Mouse (Mus musculus) stomach, embryonic 16.5 days (tissue): ENCODE measurements at regions not wholly inside any gene's neighbourhood (a gene's known extent, or its start where the extent isn't known, plus 50 kb on each side); places are given as distances from the start of the nearest gene placed in this dataset.
A peak's percentile ranks its signal among the peaks of the same experiment; 100 is the strongest.
"Not testable (repeated sequence)": the region's sequence is repeated elsewhere in the genome, so short reads cannot be mapped to it uniquely, and the experiment has no call there.

Source experiments
- ATAC-seq: fragments of 200-750 bp; cut with Nextera tagmentation; 2 replicates; pipeline ENCODE4 v1.8.0; 2017; ENCODE audit warnings: moderate number of reproducible peaks, moderate TSS enrichment; ENCODE audit not compliant: insufficient read depth, low FRiP score
- H3K27ac ChIP-seq: fragments of 300-500 bp; sonication (generic); 2 replicates; pipeline ENCODE4 v1.5.1; 2014; ENCODE audit warnings: low read length
- H3K27me3 ChIP-seq: fragments of 300-500 bp; sonication (generic); 2 replicates; pipeline ENCODE4 v1.6.1; 2014; ENCODE audit warnings: low read length, control low read depth, mixed read lengths; ENCODE audit not compliant: control insufficient read depth, insufficient read depth
- H3K36me3 ChIP-seq: fragments of 300-500 bp; sonication (generic); 2 replicates; pipeline ENCODE4 v1.6.1; 2014; ENCODE audit warnings: low read length; ENCODE audit not compliant: control insufficient read depth, insufficient read depth
- H3K4me1 ChIP-seq: fragments of 300-500 bp; sonication (generic); 2 replicates; pipeline ENCODE4 v1.6.1; 2014; ENCODE audit warnings: low read length, control low read depth, mixed read lengths; ENCODE audit not compliant: control insufficient read depth, insufficient read depth
- H3K4me2 ChIP-seq: fragments of 300-500 bp; sonication (generic); 2 replicates; pipeline ENCODE4 v1.6.1; 2014; ENCODE audit warnings: low read depth, low read length, mixed read lengths
- H3K4me3 ChIP-seq: fragments of 300-500 bp; sonication (generic); replicated peaks from 2 replicates; pipeline ENCODE4 v1.5.1; 2014; ENCODE audit warnings: mild to moderate bottlenecking, low read length
- H3K9ac ChIP-seq: fragments of 300-500 bp; sonication (generic); 2 replicates; pipeline ENCODE4 v1.6.1; 2014; ENCODE audit warnings: low read length
- H3K9me3 ChIP-seq: fragments of 300-500 bp; sonication (generic); replicated peaks from 2 replicates; pipeline ENCODE4 v1.6.1; 2016; ENCODE audit warnings: low read length, control low read depth; ENCODE audit not compliant: control insufficient read depth
- WGBS: fragments of 180-500 bp; shearing (Covaris S2); extraction: QIAGEN DNeasy Blood & Tissue Kit; methylation state at CpG from one replicate; pipeline ENCODE4 v1.1.7; 2014; 5-methylcytosine and 5-hydroxymethylcytosine counted together

DNA sequence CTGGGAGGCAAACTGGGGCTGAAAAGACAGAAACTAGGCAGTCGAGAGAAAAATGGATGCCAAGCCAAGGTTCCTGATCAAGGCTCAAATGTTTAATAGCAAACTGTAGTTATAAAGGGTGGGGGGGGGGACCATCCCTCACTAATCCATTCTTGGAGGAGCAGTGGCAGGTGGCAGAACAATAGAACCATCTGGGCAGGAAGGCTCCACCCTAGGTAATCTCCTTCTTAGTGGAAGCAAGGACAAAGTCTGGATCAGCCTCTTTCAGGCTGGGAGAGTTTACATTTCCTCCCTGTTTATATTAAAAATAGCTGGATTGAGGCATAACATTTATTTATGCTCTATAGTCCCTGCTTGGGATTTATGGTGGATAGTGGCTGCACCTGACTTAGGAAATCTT is 180.8 kb downstream of the Cdh9 start:
- Histone ChIP-seq H3K9me3 (no peaks in the 10 kb centered on the region), H3K4me2 (no peak overlapping the region), H3K4me1 (no peaks in the 10 kb centered on the region), H3K27me3 (no peaks in the 10 kb centered on the region), H3K36me3 (no peaks in the 10 kb centered on the region), H3K9ac (no peak overlapping the region), H3K27ac (no peak overlapping the region), H3K4me3 (no peak overlapping the region)
- WGBS, result 86% methylated on average over 1 of the region's 1 CpGs
- ATAC-seq, result no peak

DNA sequence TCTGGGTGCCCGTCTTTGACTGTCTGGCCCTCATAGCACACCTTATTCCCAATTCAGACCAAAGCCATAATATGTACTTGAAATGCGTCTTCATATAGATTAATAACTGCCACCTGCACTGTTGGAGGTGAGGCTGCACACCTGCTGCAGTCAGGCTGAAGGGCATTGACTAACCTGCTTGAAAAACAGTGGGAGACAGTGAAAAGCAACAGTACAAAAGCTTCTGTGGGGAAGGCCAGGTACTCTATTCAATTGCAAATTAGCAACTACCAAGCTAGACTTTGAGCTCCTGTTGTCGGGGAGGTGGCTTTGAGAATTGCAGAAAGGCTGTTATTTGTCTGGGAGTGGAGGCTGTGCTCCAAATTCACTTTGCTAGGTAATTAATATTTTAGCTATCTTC is 181.4 kb downstream of the Cdh9 start:
- not testable (repeated sequence) for ATAC-seq, H3K9ac ChIP-seq, H3K27me3 ChIP-seq, H3K4me2 ChIP-seq, H3K4me1 ChIP-seq, H3K4me3 ChIP-seq, H3K27ac ChIP-seq, H3K9me3 ChIP-seq, H3K36me3 ChIP-seq
- WGBS, result 83% methylated on average over 3 of the region's 3 CpGs

- Histone ChIP-seq H3K4me3 (no peak overlapping the region), H3K36me3 (no peaks in the 10 kb centered on the region), H3K27ac (no peak overlapping the region), H3K9ac (no peak overlapping the region), H3K4me1 (no peaks in the 10 kb centered on the region), H3K27me3 (no peaks in the 10 kb centered on the region), H3K9me3 (no peaks in the 10 kb centered on the region), H3K4me2 (no peak overlapping the region)
- 60% methylated on average over 2 of the region's 2 CpGs for WGBS
- 0 out of 2 replicates have a peak, but pooled peaks have one; percentile 21 for ATAC-seq
Observed at GRCm38 (mm10) chr15:16914966-16915569, 186.5 kb downstream of the Cdh9 start.

DNA sequence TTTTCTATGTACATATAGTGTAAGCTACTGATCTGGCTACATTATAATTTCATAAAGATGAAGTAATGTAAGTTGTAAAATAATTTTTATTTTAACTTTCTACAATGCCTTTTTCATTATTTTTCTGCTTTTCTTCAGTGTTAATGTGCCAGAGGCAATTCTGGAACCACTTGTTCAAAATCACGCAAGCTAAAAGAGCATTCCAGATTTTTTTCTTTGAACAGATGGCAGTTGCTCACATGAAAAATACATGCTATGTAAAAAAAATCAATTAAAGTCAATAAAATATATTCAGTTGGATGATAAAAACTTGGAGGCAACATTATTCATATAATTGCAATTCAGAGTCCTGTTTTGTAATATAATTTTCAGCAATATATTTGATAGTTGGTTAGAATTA is 194.7 kb downstream of the Cdh9 start:
- Histone ChIP-seq H3K4me3 (no peak overlapping the region), H3K9me3 (no peaks in the 10 kb centered on the region), H3K4me2 (no peak overlapping the region), H3K36me3 (no peaks in the 10 kb centered on the region), H3K4me1 (no peaks in the 10 kb centered on the region), H3K9ac (no peak overlapping the region), H3K27ac (no peak overlapping the region), H3K27me3 (no peaks in the 10 kb centered on the region)
- no peak for ATAC-seq
- WGBS, result 86% methylated on average over 1 of the region's 1 CpGs

DNA sequence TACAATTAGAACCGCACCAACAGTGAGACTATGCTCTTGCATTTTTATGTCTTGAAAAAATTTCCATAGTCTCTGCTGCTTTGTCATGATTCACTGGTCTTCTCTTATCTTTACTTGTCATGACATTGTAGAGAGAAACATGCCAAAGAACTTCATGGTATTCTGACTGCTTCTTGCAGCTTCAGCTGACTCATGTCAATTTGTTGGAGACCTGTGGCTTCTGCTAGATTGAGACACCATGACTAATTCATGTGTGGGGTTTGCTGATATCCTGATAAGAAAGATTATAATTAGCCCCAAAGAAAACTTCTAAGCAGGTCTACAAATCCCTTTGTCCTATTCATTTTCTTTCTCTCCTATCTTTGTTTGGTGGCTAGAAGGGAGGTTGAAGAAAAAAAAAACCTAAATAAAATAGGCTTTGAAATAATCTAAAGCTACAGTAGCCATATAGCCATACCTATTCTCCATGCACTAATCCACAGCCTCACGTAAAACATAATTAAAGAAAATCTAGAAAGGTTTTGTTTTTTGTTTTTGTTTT is 204.7 kb downstream of the Cdh9 start:
- no peak overlapping the region for H3K4me2 ChIP-seq
- H3K27ac ChIP-seq, result no peak overlapping the region
- H3K9me3 ChIP-seq, result no peaks in the 10 kb centered on the region
- ATAC-seq, result no peak
- no peak overlapping the region for H3K4me3 ChIP-seq
- no peaks in the 10 kb centered on the region for H3K4me1 ChIP-seq
- H3K9ac ChIP-seq, result no peak overlapping the region
- WGBS, result 84% methylated on average over 2 of the region's 2 CpGs
- H3K36me3 ChIP-seq, result no peaks in the 10 kb centered on the region
- H3K27me3 ChIP-seq, result no peaks in the 10 kb centered on the region

DNA sequence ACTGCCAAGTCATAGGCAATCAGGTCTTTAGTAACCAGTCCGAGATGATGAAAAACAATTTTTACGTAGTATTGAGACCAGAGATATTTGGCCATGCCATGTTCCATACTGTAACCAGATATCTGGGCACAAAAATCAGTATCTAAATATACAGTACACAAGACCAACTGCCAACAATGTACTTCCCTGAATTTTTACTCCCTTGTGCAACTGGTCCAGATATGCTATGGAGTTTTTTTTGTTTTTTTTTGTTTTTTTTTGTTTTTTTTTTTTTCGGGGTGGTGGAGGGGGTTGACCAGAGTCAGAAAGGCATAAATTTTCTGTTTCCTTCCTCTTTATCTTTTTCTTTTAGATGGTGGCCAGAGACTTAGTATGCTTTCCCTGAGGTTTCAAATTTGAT is 205.9 kb downstream of the Cdh9 start:
- ATAC-seq, result no peak
- no peaks in the 10 kb centered on the region for H3K36me3 ChIP-seq
- WGBS, result 84% methylated on average over 3 of the region's 3 CpGs

GRCm38 (mm10) chr15:16975821-16976220 is 247.3 kb downstream of the Cdh9 start:
- H3K36me3 ChIP-seq, H3K9me3 ChIP-seq, H3K4me1 ChIP-seq, H3K27ac ChIP-seq, H3K4me2 ChIP-seq, H3K4me3 ChIP-seq, ATAC-seq, H3K27me3 ChIP-seq, H3K9ac ChIP-seq: not testable (repeated sequence)
- WGBS, result 82% methylated on average over 4 of the region's 4 CpGs

More for the DNA sequence above, 205.9 kb downstream of the Cdh9 start:
- Histone ChIP-seq H3K9me3 (no peaks in the 10 kb centered on the region), H3K4me3 (no peak overlapping the region), H3K4me1 (no peaks in the 10 kb centered on the region), H3K27ac (no peak overlapping the region), H3K9ac (no peak overlapping the region), H3K27me3 (no peaks in the 10 kb centered on the region), H3K4me2 (no peak overlapping the region)

GRCm38 (mm10) chr15:16990848-16991247 is 262.3 kb downstream of the Cdh9 start:
- 2% methylated on average over 1 of the region's 1 CpGs for WGBS
- H3K27ac ChIP-seq, result no peak overlapping the region
- H3K4me3 ChIP-seq, result no peak overlapping the region
- H3K4me1 ChIP-seq, result no peaks in the 10 kb centered on the region
- no peak overlapping the region for H3K4me2 ChIP-seq
- H3K36me3 ChIP-seq, result no peaks in the 10 kb centered on the region
- no peaks in the 10 kb centered on the region for H3K27me3 ChIP-seq
- no peaks in the 10 kb centered on the region for H3K9me3 ChIP-seq
- ATAC-seq, result no peak
- H3K9ac ChIP-seq, result no peak overlapping the region

DNA sequence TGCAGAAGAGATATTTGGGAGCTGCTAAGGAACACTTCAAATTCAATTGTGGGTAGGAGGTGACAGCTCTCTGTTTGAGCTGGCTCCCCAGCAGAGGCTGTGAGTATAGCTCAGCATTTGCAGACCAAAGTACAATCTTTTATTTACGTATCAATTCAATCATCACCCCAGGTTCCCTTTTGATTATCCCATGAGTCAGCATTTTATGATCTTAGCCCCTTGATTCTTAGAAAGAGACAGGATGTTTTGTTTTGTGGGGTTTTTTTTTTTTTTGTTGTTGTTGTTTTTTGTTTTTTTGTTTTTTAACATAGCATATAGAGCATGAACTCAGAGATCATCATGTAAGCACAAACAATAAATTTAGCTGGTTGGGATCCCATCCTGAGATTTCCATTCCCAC is 267.1 kb downstream of the Cdh9 start:
- no peak overlapping the region for H3K27ac ChIP-seq
- H3K9me3 ChIP-seq, result no peaks in the 10 kb centered on the region
- no peak overlapping the region for H3K4me3 ChIP-seq
- no peaks in the 10 kb centered on the region for H3K36me3 ChIP-seq
- WGBS, result 85% methylated on average over 1 of the region's 1 CpGs
- H3K27me3 ChIP-seq, result no peaks in the 10 kb centered on the region
- no peaks in the 10 kb centered on the region for H3K4me1 ChIP-seq
- ATAC-seq, result no peak
- H3K4me2 ChIP-seq, result no peak overlapping the region
- H3K9ac ChIP-seq, result no peak overlapping the region
